Mouse (Mus musculus): ENCODE data around the gene Proca1.

Proca1 gene

DNA sequence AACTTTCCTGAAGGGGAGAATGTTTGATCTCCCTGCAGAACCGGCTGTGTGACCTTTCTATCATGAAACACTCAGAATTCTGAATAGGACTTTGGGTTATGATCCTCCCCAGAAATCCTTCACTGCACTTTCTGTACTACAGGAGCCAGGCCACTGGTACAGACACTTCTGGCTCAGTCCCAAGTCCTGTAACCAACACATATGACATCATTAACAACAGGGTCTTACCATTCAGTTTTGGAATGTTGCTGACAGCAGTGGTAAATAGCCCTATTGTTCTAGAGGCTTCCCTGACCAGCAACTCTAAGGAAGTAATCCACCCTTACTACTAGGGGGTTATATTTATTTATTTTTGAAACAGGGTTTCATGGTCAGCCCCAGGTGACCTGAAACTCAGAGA is at the start of gene Proca1:
Gene Proca1, plus strand, starts transcription at position 280 of the 400 bp plus-strand sequence.
- DNase-seq (ENCODE audit: low spot score), result no peak

DNA sequence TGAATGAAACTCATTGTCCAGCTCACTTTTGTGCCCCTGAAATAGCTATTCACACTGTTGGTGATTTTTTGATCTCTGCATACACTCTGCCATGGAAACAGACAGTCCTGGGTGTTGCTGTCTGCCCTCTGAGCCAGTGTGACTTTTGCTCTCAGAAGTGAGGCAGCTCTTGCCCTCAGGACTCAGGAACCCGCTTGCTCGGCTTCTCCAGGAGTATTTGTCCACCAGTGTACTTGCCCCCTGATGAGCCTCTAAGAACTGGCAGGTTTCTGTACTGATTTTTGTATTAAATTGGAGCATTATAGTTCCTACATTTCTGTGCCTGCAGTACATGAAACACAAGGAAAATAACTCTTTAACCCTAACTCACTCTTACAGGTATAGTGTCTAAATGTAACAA is 49.7 kb upstream of the Proca1 start:
- DNase-seq (ENCODE audit: low spot score), result no peak

DNA sequence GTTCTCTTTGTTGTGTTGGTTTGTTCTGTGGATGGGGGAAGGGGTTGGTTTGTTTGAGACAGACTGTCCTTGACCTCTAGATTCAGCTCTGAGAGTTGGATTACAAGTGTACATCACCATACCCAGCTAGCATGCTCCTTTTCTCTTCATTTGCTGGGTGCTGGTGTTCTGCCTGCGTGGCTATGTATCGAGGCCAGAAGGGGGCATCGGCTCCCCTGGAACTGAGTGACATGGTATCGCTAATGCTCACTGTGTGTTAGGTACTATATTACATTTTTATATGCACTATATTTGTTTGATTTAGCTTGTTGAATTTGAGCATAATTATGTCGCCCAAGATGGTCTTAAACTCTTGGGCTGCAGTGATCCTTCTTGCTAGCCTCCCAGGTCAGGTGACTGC is 47.0 kb upstream of the Proca1 start:
- no peak for DNase-seq (ENCODE audit: low spot score)

DNA sequence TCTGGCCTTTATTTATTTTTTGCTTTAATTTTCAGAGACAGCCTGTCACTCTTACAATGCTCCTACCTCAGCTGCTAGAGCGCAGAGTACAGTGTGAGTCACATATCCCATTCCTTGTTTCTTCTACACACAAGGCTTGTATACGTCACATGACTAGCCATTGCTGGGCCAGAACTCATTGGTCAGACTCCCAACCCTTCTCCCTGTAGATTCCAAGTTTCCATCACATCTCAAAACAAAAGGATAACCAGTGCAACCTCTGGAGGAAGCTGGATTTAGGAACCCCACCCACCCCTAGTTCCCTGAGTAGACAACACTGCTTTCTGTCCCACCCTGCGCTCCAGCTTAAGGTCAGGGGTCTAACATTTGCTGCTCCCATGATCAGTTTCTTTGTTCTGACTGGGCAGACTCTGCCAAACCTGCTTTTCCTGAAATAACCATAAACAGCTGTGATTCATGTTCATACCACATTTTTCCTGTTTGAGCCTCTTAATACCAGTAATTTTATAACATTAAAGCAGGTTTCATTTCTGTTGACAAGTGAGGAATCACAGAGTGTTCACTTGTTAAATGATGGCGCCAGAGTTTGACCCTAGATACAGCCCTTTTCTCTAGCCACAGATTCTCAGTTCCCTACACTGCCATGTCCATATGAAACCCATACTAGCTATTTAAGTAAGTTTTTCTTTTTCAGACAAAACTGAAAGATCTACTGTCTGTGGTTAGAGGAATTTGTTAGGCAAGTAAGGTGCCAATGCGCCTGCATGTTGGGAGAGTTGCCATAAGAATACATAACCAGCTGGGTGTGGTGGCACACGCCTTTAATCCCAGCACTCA is 46.3 kb upstream of the Proca1 start:
- no peak for DNase-seq (ENCODE audit: low spot score)

DNA sequence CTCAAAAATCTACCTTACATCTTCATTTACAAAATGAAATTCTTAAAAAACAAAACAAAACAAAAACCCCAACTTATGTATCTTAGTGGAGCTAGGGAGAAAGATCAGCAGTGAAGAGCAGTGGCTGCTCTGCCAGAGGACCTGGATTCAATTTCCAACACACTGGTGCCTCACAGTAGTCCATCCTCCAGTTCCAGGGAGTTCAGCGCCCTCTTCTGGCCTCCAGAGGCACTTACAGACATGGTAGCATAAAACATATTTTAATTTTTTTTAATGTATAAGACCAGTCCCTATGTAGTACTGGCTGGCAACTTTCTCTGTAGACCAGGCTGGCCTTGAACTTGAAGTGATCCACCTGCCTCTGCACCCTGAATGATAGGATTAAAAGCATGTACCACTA is 42.0 kb upstream of the Proca1 start:
- no peak for DNase-seq (ENCODE audit: low spot score)

DNA sequence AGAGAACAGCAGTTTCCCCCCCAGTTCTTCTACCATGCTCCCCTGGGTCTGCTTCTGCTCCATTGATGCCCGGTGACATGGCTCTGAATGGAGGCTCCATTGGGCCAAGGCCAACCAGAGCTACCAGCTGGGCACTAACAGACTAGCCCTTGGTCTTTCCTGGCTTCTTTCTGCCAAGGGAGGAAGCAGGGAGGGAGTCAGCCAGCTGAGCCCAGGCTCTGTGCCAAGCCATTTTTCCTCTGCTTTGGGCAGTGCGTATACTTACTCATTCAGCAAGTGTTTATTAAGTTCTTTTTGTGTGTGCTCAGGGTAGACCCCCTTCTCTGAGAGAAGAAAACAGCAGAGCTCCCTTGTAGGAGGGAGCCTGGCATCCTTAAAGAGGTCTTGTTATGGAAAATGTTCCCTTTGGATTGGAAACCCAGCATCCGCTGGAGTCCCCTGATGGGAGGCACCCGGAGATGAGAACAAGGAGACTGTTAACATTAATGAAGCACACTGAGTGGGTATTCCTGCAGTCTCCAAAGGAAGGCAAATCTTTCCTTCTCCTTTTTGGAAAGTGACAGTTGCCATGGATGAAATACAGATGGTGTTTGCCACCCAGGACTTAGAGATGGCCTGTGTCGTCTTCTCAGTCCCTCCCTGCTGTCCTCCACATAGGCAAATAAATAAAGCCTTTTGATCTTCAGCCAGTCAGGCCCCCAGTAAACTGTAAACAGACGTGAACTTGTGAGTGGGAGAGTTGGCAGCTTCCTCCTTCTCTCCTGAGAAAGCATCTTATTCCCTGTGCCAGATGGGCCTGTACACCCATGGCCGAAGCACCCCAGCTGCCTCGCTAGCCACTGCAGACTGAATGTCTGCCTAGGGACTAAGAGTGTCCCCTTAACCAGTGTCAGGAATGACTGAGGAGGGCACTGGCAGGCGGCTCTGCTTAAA is 40.6 kb upstream of the Proca1 start:
- no peak for DNase-seq (ENCODE audit: low spot score)

DNA sequence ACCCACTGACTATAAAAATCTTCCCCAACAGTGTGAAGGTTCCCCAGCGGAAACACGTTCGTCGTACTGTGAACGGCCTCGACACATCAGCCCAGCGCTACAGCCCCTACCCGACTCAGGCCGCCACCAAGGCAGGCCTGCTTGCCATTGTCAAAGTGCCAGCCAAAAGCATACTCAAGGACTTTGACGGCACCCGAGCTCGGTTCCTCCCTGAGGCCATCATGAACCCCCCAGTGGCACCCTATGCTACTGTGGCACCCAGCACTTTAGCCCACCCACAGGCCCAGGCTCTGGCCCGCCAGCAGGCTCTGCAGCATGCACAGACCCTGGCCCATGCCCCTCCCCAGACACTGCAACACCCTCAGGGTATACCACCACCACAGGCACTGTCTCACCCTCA is 39.4 kb upstream of the Proca1 start:
- DNase-seq (ENCODE audit: low spot score), result no peak

DNA sequence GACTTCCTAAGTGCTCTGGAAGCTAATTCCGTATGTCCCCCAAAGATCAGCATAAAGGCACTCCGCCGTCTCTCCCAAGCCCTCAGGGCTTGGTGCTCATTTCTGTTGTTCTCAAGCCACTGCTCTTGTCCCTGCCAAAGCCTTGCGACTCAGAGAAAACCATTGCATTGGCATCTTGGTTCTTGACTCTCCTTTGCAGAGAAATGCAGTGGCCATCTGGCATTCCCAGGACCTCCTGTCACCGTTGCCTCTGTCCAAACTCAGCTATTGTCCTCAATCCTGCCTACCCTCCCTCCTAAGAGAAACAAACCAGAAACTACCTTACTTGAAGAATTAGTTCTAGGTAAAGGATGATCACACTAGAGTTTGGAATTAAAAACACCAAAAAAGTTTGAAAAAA is 37.5 kb upstream of the Proca1 start:
- DNase-seq (ENCODE audit: low spot score), result no peak

DNA sequence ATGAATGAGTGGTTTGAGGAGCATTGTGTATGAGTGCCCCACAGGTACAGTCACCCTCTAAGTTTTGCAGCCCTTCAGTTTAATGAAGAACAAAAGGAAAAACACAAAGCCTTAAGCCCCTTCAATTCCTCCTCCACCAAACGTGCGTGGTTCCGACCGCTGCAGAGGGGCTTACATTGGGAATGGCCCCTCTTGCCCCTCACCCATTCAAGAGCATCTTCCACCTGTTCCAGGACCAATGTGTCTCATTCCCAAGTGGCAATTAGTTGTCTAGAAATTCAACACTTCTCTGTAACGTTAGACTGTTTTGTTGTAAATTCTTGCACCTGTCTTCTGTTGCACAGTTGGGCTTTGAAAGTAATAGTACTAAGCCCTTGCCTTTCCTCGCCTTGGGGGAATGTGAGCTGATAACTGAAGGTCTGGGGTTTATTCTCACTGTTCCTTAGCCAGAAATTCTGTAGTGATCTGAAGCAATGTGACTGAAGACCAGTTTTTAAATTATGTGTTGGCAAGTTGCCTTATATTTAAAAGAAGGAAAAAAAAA is 37.0 kb upstream of the Proca1 start:
- DNase-seq (ENCODE audit: low spot score), result no peak

DNA sequence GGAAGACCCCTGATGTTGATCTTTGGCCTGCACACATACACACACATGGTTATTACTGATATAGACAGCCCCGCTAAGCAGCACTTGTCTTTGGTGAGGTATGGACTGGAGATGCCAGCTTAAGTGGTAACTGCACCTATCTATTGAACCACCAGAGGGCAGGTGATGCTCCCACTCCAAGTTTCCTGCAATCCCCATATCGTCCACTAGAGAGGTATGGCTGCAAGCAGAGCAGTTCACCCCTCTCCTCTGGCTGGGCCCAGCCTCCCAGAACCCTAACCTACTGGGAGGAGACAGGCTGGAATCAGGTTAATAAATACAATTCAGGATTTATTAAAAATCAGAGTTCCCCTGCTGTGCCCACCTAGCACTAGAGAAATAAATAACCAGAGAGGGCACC is 34.1 kb upstream of the Proca1 start:
- peak; percentile 72 for DNase-seq (ENCODE audit: low spot score)

DNA sequence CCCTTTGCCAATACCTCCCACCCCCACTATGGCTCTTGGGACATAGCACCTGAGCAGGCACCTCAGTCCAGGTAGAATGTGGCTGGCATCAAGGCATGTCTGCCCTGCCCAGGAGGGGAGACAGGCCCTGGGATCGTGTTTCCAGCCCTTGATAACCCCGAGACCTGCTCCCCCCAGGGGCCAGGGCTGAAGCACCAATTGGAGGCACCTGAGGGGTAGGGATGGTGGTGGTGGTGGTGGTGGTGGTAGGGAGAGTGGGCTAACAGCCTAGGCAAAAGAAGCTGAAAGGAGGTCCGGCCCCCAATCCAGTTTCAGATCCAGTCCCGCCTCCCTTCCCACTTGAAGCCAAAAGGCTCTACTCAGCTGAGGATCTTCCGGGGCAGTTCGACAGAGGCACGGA is 33.6 kb upstream of the Proca1 start:
- DNase-seq (ENCODE audit: low spot score), result no peak

DNA sequence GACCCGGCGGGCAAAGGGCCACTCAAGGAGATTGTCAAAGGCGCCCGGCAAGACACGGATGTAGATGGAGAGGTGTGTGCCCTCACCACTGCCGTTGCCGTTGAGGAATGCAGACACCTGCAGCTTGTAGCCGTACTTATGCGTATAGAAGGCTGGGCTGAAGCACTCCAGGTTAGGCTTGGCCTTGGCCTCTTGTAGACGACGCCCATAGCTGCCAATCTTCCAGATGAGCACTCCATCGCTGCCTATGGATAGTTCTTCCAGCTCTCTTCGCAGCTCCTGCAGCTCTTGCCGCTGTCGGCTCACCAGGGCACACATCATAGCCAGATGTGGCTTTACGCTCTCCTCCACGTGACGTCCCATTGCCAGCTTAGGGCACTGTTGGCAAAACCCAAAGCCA is 33.0 kb upstream of the Proca1 start:
- no peak for DNase-seq (ENCODE audit: low spot score)

DNA sequence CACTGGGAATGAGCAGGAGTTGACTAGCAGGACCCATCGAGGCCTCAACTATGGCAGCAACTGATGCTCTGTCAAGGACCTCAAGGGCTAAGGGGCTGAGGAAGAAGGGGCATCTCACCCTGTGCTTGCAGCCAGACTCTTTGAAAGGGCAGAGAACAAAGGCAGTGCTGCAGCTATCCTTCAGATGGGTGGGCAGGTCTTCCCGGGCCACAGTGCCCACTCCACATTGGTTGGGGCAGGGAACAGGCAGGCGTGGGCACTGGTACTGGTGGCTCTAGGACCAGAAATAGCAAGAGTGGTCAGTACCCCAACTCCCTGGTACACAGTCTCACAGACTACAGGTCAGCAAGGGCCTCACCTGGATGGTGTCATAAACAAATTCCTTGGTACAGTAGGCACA is 32.5 kb upstream of the Proca1 start:
- no peak for DNase-seq (ENCODE audit: low spot score)

DNA sequence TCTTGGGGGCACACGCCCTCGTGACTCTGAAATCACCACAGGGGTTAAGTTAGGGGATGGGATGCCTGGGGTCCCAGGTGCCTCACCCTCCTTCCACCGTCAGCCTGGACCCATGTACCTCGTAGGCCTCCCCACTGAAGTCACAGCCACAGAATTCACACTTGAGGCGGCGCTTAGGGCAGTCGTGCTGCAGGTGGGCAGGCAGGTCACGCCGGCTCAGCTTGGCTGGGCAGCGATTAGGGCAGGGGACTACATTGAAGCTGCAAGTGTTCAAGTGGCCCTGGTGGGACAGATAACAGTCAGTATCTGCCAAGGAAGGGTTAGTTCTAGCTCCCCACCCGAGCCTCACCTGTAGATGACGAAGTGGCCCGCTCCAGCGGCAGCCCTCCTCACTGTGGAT is 32.0 kb upstream of the Proca1 start:
- DNase-seq (ENCODE audit: low spot score), result no peak

DNA sequence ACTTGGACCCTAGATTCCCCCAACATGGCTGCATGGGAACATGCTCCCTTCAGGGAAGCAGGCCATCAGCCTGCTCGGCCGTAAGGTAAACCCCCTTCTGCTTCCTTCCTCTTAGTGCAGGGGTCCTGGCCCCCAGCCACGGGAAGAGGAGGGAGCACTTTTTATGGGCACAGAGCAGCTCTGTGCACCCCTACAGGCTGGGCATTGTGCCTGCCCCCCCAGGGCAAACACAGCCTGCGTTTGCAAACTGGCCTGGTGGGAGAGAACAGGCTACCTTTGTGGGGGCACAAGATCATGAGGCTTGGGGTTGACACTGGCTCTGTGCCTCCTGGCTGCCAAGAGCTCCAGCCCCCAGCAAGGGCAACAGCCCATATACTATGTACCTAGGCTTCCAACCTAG is 31.2 kb upstream of the Proca1 start:
- no peak for DNase-seq (ENCODE audit: low spot score)

DNA sequence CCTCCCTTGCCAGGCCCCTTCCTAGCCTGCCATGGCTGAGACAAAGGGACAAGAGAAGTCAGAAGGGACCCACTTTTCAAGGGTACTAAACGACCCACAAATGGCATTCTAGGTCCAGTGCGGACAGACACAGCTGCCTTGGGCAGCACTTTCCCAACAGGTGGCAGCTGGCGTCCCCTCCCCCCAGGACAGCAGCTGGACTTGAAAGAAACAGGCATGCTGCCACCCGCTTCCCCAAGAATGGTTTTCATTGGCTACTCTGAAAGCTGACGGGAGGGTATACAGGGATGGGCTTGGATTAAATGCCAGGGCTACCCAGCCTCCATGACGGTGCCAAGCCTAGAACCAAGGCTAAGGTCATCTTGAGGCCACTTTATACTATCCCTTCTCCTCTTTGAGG is 30.7 kb upstream of the Proca1 start:
- DNase-seq (ENCODE audit: low spot score), result no peak

DNA sequence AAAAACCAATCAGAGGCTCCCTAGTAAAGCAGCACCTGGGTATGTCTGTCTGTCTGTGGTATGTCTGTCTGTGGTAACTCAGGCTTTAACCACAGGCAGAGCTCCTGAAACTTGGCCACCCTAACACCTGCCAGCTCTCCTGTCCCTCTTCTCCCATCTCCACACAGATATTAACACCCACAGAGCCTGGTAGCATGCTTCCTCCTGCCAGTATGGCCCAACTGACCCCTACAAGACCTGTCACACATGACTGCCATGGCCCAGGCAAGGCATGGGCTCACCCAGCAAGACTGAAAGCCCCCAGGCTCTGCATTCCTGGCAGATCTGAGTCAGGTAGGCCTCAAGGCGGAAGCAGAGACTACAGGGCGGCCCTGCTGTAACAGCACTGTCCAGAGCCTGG is 30.1 kb upstream of the Proca1 start:
- DNase-seq (ENCODE audit: low spot score), result no peak

DNA sequence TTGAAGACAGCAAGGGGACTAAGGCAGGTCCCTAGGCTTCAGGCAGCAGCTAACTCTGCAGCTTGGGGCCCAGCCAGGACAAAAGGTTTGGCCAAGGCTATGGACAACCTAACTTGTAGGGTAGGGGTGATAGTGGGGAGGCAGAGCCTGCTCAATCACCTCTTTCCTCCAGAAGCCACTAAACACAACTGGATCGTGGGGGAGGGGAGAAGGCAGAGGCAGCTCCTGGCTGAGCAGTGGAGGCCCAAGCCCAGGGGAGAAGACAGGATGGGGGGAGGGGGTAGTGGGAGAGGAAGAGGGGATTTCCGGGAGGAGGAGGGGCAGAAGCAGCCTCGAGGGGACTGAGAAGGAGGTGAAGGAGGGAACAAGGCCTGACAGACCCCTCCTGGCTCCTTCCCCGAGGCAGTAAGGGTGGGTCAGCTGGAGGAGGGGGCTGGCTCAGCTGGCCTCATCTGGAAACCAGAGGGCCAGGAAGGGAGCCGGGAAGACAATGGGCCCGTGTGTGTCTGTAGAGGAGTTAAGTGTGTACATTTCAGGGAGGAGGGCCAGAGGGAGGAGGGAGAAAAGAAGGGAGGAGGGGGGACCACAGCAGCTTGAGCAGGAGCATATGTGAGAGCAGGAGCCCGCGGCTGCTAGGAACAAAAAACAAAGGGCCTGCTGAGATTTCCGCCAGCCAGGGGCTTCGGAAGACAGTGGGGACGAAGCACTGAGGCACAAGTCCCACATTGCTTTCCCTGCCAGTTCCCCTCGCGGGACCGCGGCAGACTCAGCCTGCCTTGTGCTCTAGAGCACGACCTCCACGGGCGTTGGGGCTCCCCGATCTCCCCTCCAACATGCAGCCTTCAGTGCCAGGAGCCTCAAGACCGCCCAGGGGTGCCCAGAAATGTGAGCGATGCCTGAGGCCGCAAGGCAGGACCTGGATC is 29.2 kb upstream of the Proca1 start:
- DNase-seq (ENCODE audit: low spot score), result no peak

DNA sequence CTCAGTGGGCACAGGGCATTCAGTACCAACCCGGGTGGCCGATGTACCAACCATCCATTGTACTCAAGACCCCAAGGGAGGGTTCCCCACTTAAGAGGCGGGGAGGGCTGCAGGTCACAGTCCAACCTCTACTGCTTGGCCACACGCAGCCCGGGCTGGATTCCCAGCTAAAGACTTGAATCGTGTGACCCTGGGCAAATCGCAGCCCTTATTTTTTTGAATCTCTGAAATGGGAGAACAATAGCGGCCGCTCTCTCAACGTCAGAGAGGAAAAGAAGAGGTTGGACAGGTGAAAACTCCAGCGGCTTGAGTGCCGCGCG is 28.6 kb upstream of the Proca1 start:
- no peak for DNase-seq (ENCODE audit: low spot score)

DNA sequence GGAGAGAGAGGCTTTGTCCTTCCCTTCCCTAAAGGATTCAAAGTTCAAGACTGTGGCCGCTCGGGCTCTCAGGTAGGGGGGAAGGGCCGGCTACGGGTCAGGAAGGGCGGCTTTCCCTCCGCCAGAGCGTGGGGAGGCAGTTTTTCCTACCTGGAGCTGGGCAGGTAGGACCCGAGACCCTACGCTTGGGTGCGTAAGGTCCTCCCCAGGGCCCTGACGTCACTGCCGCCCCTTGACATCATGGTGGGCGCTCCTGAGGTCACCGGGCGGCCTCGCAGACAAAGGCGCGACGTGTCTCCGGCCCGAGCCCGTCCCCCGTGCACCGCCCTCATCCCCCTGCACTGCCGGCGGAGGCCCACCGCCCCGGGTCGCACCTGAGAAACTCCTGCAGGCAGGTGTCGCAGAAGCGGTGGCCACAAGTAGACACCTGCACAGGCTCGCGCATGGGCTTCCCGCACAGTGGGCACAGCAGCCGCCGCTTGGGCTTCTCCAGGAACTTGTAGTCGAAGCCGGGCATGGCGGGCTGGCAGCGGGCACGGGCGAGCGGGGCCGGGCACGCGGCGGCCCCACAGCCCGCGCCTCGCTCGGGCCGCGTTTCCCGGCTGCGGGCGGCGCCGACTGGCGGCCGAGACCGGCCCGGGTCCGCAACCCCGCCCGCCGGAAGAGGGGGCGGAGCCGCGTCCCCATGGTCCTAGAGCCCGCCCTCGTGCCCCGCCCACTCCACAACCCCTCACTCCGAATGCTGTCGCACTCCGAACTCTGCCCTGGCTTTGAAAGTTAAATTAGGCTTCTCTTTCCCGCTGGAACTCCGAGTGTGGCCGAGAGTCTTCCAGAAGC is 28.1 kb upstream of the Proca1 start, which contains the start of gene Traf4:
Gene Traf4, minus strand, starts transcription at position 666 of the 837 bp plus-strand sequence.
- DNase-seq (ENCODE audit: low spot score), result peak; percentile 78

DNA sequence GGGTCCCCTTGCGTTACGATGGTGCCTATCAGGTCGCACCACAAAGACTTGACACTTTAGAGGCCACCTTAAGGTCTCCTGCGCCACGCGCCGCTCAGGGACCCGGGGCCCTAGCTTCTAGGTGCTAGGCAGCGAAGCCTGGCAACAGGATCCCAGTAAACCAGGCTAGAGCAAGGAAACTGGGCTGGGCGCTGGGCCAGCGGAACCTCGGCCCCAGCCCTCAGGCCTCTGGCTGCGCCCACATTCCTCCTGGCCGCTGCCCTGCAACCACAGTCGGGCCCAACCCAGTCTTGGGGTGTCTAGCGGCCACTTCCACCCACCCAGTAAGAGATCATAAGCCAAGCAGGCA is 27.5 kb upstream of the Proca1 start:
- DNase-seq (ENCODE audit: low spot score), result no peak
